Mouse (Mus musculus) c-Kit-positive CD71-positive TER-119-positive erythroid progenitor cells, embryonic 14.5 days (primary cell): Measurements from ENCODE around the gene Emg1.
"Not testable (repeated sequence)": the region's sequence is repeated elsewhere in the genome, so short reads cannot be mapped to it uniquely, and the experiment has no call there.

Source experiments
- DNase-seq: peaks from one replicate; pipeline ENCODE4 v3.0.0-alpha.2; 2013; ENCODE audit warnings: low spot score

Emg1 gene

GRCm38 (mm10) chr6:124682291-124682690 is 29.7 kb downstream of the Emg1 start:
- not testable (repeated sequence) for DNase-seq

- DNase-seq = no peak
Observed at GRCm38 (mm10) chr6:124679486-124679885, 32.5 kb downstream of the Emg1 start.

- DNase-seq = no peak
Observed at GRCm38 (mm10) chr6:124678769-124679168, 33.2 kb downstream of the Emg1 start.

- DNase-seq = no peak
Observed at GRCm38 (mm10) chr6:124676171-124676570, 35.8 kb downstream of the Emg1 start.

GRCm38 (mm10) chr6:124674591-124674990 is 37.4 kb downstream of the Emg1 start:
- no peak for DNase-seq

- no peak for DNase-seq
Observed at GRCm38 (mm10) chr6:124673619-124674018, 38.4 kb downstream of the Emg1 start.

- no peak for DNase-seq
Observed at GRCm38 (mm10) chr6:124672100-124672499, 39.9 kb downstream of the Emg1 start.

- no peak for DNase-seq
Observed at GRCm38 (mm10) chr6:124670281-124670900, 41.6 kb downstream of the Emg1 start.

- DNase-seq = no peak
Observed at GRCm38 (mm10) chr6:124669234-124669859, 42.6 kb downstream of the Emg1 start.

GRCm38 (mm10) chr6:124665011-124665410 is 47.0 kb downstream of the Emg1 start:
- DNase-seq = no peak

GRCm38 (mm10) chr6:124664256-124664655 is 47.7 kb downstream of the Emg1 start:
- no peak for DNase-seq

GRCm38 (mm10) chr6:124663424-124663795 is 48.6 kb downstream of the Emg1 start:
- no peak for DNase-seq

- DNase-seq = peak; percentile 98
Observed at GRCm38 (mm10) chr6:124662477-124663423, 49.2 kb downstream of the Emg1 start, which contains the start of gene Lpcat3. Gene Lpcat3, plus strand, starts transcription at chr6:124663027.

- DNase-seq = no peak
Observed at GRCm38 (mm10) chr6:124661995-124662394, 50.0 kb downstream of the Emg1 start.

GRCm38 (mm10) chr6:124661156-124661806 is 50.7 kb downstream of the Emg1 start:
- DNase-seq = no peak

- DNase-seq = no peak
Observed at GRCm38 (mm10) chr6:124658067-124658466, 53.9 kb downstream of the Emg1 start.

GRCm38 (mm10) chr6:124655893-124656292 is 56.1 kb downstream of the Emg1 start:
- DNase-seq = no peak
